Mouse (Mus musculus) spleen, adult 2 months (tissue): Measurements from ENCODE around the gene Bicra. TPM values are rescaled to one million over a fixed set of nuclear protein-coding genes. Genes with fewer than 3 reads are reported as not detected.

Experiments used
- DNase-seq, 2 experiments: peaks; one replicate each; pipeline versions ENCODE4 v3.0.0 to v3.0.0-alpha.2; 2012 to 2021; ENCODE audit warnings: low spot score in 2 of 2, low read depth in 1 of 2
- H3K27ac ChIP-seq: fragments of 200-500 bp; 2 replicates; pipeline ENCODE4 v1.5.1; 2012; ENCODE audit warnings: low read length, inconsistent platforms; ENCODE audit not compliant: insufficient read depth
- H3K27me3 ChIP-seq: fragments of 200-500 bp; 2 replicates; pipeline ENCODE4 v1.6.1; 2012; ENCODE audit warnings: mild to moderate bottlenecking, moderate library complexity, low read length, inconsistent platforms; ENCODE audit not compliant: control insufficient read depth, insufficient read depth
- H3K36me3 ChIP-seq: fragments of 200-500 bp; 2 replicates; pipeline ENCODE4 v1.6.1; 2012; ENCODE audit warnings: mild to moderate bottlenecking, low read length, inconsistent platforms; ENCODE audit not compliant: control insufficient read depth, insufficient read depth
- H3K4me1 ChIP-seq: fragments of 200-500 bp; 2 replicates; pipeline ENCODE4 v1.6.1; 2011; ENCODE audit warnings: inconsistent platforms; ENCODE audit not compliant: control insufficient read depth, insufficient read depth, insufficient read length
- H3K4me3 ChIP-seq: fragments of 200-500 bp; 2 replicates; pipeline ENCODE4 v1.5.1; 2011; ENCODE audit warnings: mild to moderate bottlenecking, inconsistent platforms; ENCODE audit not compliant: insufficient read depth, insufficient read length; ENCODE audit errors: extremely low read depth
- CTCF ChIP-seq: fragments of 200-500 bp; IDR thresholded peaks from 2 replicates; pipeline ENCODE4 v1.5.1; 2011; ENCODE audit warnings: mild to moderate bottlenecking, inconsistent platforms; ENCODE audit not compliant: insufficient read depth, insufficient read length, insufficient replicate concordance; ENCODE audit errors: extremely low read depth
- POLR2A ChIP-seq: fragments of 200-500 bp; IDR thresholded peaks from 2 replicates; pipeline ENCODE4 v1.6.1; 2011; ENCODE audit warnings: low read depth, low read length, inconsistent platforms
- WGBS: fragments of 180-500 bp; shearing (Covaris S2); methylation state at CpG from one replicate; pipeline ENCODE4 v1.1.7; 2018; 5-methylcytosine and 5-hydroxymethylcytosine counted together
- polyA plus RNA-seq: library from polyadenylated mRNA; depleted of rRNA; stranded (reverse); fragments of >200 nt; gene quantifications from 2 replicates; pipeline ENCODE4 v1.2.3, GENCODE M21; 2012

Gene Bicra
- polyA plus RNA-seq, 1 experiment = 40.4 TPM

- peaks cover 9% of the 10 kb centered on the region for H3K4me1 ChIP-seq
- H3K27me3 ChIP-seq = no peaks in the 10 kb centered on the region
- no peaks in the 10 kb centered on the region for H3K36me3 ChIP-seq
- no peak overlapping the region for H3K4me3 ChIP-seq
- WGBS = 46% methylated on average over 12 of the region's 12 CpGs
- TF ChIP-seq CTCF (no peak), POLR2A (no peak)
- H3K27ac ChIP-seq = peak overlapping the region; percentile 64
- DNase-seq = no peak
Measured at GRCm38 (mm10) chr7:15962311-15963288, 85.1 kb downstream of the Bicra start.

GRCm38 (mm10) chr7:15961798-15962197 lies 85.9 kb downstream of the Bicra start:
- DNase-seq = no peak
- H3K27ac ChIP-seq = no peak overlapping the region
- peaks cover 3% of the 10 kb centered on the region for H3K36me3 ChIP-seq
- TF ChIP-seq CTCF (no peak), POLR2A (no peak)
- 70% methylated on average over 7 of the region's 7 CpGs for WGBS
- no peaks in the 10 kb centered on the region for H3K27me3 ChIP-seq
- peaks cover 9% of the 10 kb centered on the region; the same call in 1 of the 2 replicates for H3K4me1 ChIP-seq
- no peak overlapping the region for H3K4me3 ChIP-seq

- no peak overlapping the region for H3K4me3 ChIP-seq
- 43% methylated on average over 4 of the region's 4 CpGs for WGBS
- peaks cover 3% of the 10 kb centered on the region for H3K36me3 ChIP-seq
- H3K4me1 ChIP-seq = peaks cover 9% of the 10 kb centered on the region; the same call in 1 of the 2 replicates
- H3K27ac ChIP-seq = no peak overlapping the region
- TF ChIP-seq CTCF (no peak), POLR2A (no peak)
- no peak for DNase-seq
- no peaks in the 10 kb centered on the region for H3K27me3 ChIP-seq
Measured at GRCm38 (mm10) chr7:15961239-15961638, 86.5 kb downstream of the Bicra start.

- H3K27ac ChIP-seq = no peak overlapping the region
- peaks cover 3% of the 10 kb centered on the region for H3K36me3 ChIP-seq
- no peaks in the 10 kb centered on the region for H3K27me3 ChIP-seq
- 73% methylated on average over 4 of the region's 4 CpGs for WGBS
- DNase-seq = no peak
- no peak overlapping the region for H3K4me3 ChIP-seq
- TF ChIP-seq CTCF = no peak
- H3K4me1 ChIP-seq = peaks cover 9% of the 10 kb centered on the region; the same call in 1 of the 2 replicates
Measured at GRCm38 (mm10) chr7:15960691-15961090, 87.0 kb downstream of the Bicra start.

- peaks cover 3% of the 10 kb centered on the region for H3K36me3 ChIP-seq
- WGBS = 89% methylated on average over 5 of the region's 5 CpGs
- no peak overlapping the region for H3K27ac ChIP-seq
- TF ChIP-seq CTCF (no peak), POLR2A (no peak)
- no peaks in the 10 kb centered on the region for H3K4me1 ChIP-seq
- no peaks in the 10 kb centered on the region for H3K27me3 ChIP-seq
- H3K4me3 ChIP-seq = no peak overlapping the region
- no peak for DNase-seq
Measured at GRCm38 (mm10) chr7:15956143-15956542, 91.6 kb downstream of the Bicra start.

DNA sequence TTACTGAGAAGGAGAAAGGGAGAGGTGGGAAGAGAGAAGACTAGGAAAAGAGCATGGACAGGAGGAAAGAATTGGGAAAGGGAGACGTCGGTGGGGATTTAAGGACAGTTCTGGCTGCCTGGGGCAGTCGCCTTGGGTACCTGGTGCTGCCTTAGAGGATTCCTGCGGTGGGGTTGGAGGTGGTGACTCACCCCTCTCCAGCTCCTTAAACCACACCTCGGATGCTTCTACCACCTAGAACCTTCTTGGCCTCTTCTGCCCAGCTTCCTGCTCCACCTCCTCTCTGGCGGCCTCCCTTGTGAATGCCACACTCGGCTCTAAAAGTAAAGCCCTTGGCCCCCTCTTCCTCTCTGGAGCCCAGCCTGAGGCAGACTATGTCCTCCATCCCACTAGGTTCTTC lies 92.2 kb downstream of the Bicra start:
- Histone ChIP-seq H3K36me3 (peaks cover 3% of the 10 kb centered on the region), H3K27me3 (no peaks in the 10 kb centered on the region), H3K4me3 (no peak overlapping the region), H3K4me1 (no peaks in the 10 kb centered on the region), H3K27ac (no peak overlapping the region)
- DNase-seq = no peak
- WGBS = 25% methylated on average over 7 of the region's 7 CpGs
- no peak for TF ChIP-seq POLR2A
- TF ChIP-seq CTCF = no peak

DNA sequence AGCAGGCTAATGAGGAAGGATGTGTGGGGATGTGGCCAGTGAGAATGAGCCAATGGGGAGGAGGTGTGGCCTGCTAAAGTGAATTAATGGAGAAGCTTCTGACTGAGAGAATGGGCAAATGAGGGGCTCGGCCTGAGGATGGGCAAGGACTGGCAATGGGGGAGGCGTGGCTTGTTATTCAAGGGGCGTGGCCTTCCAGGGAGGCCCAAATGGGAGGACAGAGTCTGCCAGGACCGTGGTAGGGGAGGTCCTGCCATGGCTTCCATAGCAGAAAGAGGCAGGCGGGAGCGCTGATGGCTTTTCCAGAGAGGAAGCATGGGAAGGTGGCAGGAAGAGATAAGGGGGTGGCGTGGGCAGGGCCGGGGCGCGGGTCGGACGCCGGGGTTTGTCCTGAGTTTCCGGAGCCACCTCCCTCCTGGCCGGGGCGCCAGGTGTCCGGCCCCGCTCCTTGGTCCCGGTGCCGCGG lies 92.7 kb downstream of the Bicra start:
- Histone ChIP-seq H3K36me3 (peaks cover 3% of the 10 kb centered on the region), H3K4me3 (no peak overlapping the region), H3K27me3 (no peaks in the 10 kb centered on the region), H3K27ac (no peak overlapping the region), H3K4me1 (no peaks in the 10 kb centered on the region; the same call in 1 of the 2 replicates)
- no peak for TF ChIP-seq CTCF
- no peak for TF ChIP-seq POLR2A
- 24% methylated on average over 21 of the region's 21 CpGs for WGBS
- DNase-seq = no peak
